27 mouse cellular contexts compared by ENCODE assay signal in the genomic region with DNA sequence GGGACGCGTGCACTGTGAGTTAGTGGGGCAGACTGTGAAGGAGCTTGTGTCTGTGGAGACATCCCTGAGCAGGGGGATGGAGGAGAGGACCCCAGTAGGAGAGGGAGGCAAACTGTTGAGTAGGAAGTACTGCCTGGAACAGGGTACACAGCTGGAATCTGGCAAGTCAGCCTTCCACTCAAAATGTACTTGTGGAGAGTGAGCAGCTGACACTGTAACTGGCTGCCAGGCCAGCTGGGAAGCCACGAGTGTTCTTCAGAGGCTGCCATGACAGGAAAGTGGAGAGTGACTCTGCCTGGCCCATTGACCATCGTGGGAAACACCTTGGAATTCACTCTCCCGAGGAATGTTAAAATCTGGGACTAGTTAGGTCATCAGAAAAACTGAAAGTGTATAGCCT. TPM values are rescaled to one million over a fixed set of nuclear protein-coding genes. Genes with fewer than 3 reads are reported as not detected.
DNase-seq lines count a peak whose midpoint lies in the region; ATAC-seq and TF ChIP-seq lines count a peak whose summit lies in the region.
"Had no signal": no experiment of that assay in that cellular context is flagged by ENCODE, and none has a peak within 500 bp of the region (broad histone marks: within the 10 kb centered on the region; RNA-seq: fewer than 3 reads in every experiment).

No protein-coding gene starts in this region.

- H3K9ac ChIP-seq in liver, postnatal 0 days (replicated peaks) = no peak overlapping the region
- no peak overlapping the region for H3K9ac ChIP-seq in lung, postnatal 0 days (replicated peaks; ENCODE audit: low read depth)
- H3K9ac ChIP-seq: embryonic facial prominence, embryonic 13.5 days; embryonic facial prominence, embryonic 15.5 days; forebrain, embryonic 12.5 days had no signal

- WGBS in liver, postnatal 0 days (ENCODE audit: insufficient replicate concordance) = 82% methylated on average over 5 of the region's 5 CpGs
- WGBS in lung, postnatal 0 days = 61% methylated on average over 5 of the region's 5 CpGs
- 68% methylated on average over 5 of the region's 5 CpGs for WGBS in lung, adult 2 months

- H3K36me3 ChIP-seq in liver, postnatal 0 days (replicated peaks; ENCODE audit: insufficient read depth, low read length) = peaks cover 12% of the 10 kb centered on the region; the same call in 1 of the 2 replicates
- 0 out of 2 replicates have a peak, but pooled peaks cover 4% of the 10 kb centered on the region for H3K36me3 ChIP-seq in lung, postnatal 0 days (ENCODE audit: insufficient read depth, low read length)

- TF ChIP-seq POLR2A in lung, adult 2 months (IDR thresholded peaks at IDR 0.05; ENCODE audit: borderline replicate concordance, extremely low read depth, low read depth, low read length) = no peak

- H3K4me3 ChIP-seq in liver, postnatal 0 days (ENCODE audit: low read depth, low read length) = no peak overlapping the region
- H3K4me3 ChIP-seq in lung, postnatal 0 days (ENCODE audit: low read depth, low read length) = no peak overlapping the region
- H3K4me3 ChIP-seq in lung, adult 2 months (replicated peaks; ENCODE audit: extremely low read depth, low read depth, low read length) = no peak overlapping the region
- H3K4me3 ChIP-seq in brown adipose tissue, adult 24 weeks (ENCODE audit: insufficient read depth, low read depth, low read length) = no peak overlapping the region
- no peak overlapping the region for H3K4me3 ChIP-seq in layer of hippocampus, adult 2 months
- H3K4me3 ChIP-seq: embryonic facial prominence, embryonic 13.5 days; embryonic facial prominence, embryonic 15.5 days; erythroblast, embryonic 14.5 days; forebrain, embryonic 10.5 days; forebrain, embryonic 12.5 days had no signal

- peaks cover 17% of the 10 kb centered on the region for H3K4me1 ChIP-seq in liver, postnatal 0 days (ENCODE audit: insufficient read depth)
- no peaks in the 10 kb centered on the region; the same call in 1 of the 2 replicates for H3K4me1 ChIP-seq in lung, postnatal 0 days (ENCODE audit: insufficient read depth, low read depth, low read length)
- peaks cover 8% of the 10 kb centered on the region for H3K4me1 ChIP-seq in lung, adult 2 months (ENCODE audit: control insufficient read depth, insufficient read depth, low read length)
- peaks cover 19% of the 10 kb centered on the region for H3K4me1 ChIP-seq in brown adipose tissue, adult 24 weeks (ENCODE audit: control insufficient read depth, insufficient read depth, insufficient read length, low read length)

- ATAC-seq in liver, postnatal 0 days = no peak
- peak; percentile 54 for ATAC-seq in lung, postnatal 0 days
- ATAC-seq: forebrain, embryonic 14.5 days; forebrain, embryonic 16.5 days had no signal

- no peak overlapping the region for H3K4me2 ChIP-seq in liver, postnatal 0 days (ENCODE audit: low read depth, low read length)
- no peak overlapping the region for H3K4me2 ChIP-seq in lung, postnatal 0 days (replicated peaks; ENCODE audit: low read depth, low read length)
- H3K4me2 ChIP-seq: embryonic facial prominence, embryonic 13.5 days; embryonic facial prominence, embryonic 15.5 days; forebrain, embryonic 12.5 days had no signal

- no peak for TF ChIP-seq CTCF in liver, postnatal 0 days (IDR thresholded peaks at IDR 0.05; ENCODE audit: low read depth)
- no peak for TF ChIP-seq CTCF in lung, postnatal 0 days (IDR thresholded peaks at IDR 0.05)
- TF ChIP-seq CTCF in lung, adult 2 months (IDR thresholded peaks at IDR 0.05; ENCODE audit: insufficient read depth, low read length) = no peak
- no peak for TF ChIP-seq CTCF in layer of hippocampus, adult 2 months (conservative IDR thresholded peaks at IDR 0.05)

- no peaks in the 10 kb centered on the region for H3K27me3 ChIP-seq in liver, postnatal 0 days (ENCODE audit: insufficient read depth, low read length)
- no peaks in the 10 kb centered on the region for H3K27me3 ChIP-seq in lung, postnatal 0 days (replicated peaks; ENCODE audit: insufficient read depth, low read length)
- H3K27me3 ChIP-seq: embryonic facial prominence, embryonic 13.5 days; embryonic facial prominence, embryonic 15.5 days; forebrain, embryonic 12.5 days had no signal

- TF ChIP-seq EP300 in liver, postnatal 0 days (IDR thresholded peaks at IDR 0.05; ENCODE audit: low read depth) = no peak
- no peak for TF ChIP-seq EP300 in lung, postnatal 0 days (IDR thresholded peaks at IDR 0.05)

- peak overlapping the region; percentile 87 for H3K27ac ChIP-seq in liver, postnatal 0 days (ENCODE audit: low read depth)
- no peak overlapping the region for H3K27ac ChIP-seq in lung, postnatal 0 days (ENCODE audit: low read length)
- H3K27ac ChIP-seq in brown adipose tissue, adult 24 weeks (replicated peaks; ENCODE audit: low read depth, low read length) = peak overlapping the region; percentile 47; the same call in 1 of the 2 replicates
- no peak overlapping the region for H3K27ac ChIP-seq in layer of hippocampus, adult 2 months
- H3K27ac ChIP-seq: embryonic facial prominence, embryonic 13.5 days; embryonic facial prominence, embryonic 15.5 days; forebrain, embryonic 10.5 days; forebrain, embryonic 12.5 days had no signal

- no peaks in the 10 kb centered on the region for H3K9me3 ChIP-seq in liver, postnatal 0 days (ENCODE audit: low read length)
- no peaks in the 10 kb centered on the region for H3K9me3 ChIP-seq in lung, postnatal 0 days (ENCODE audit: low read length)
- H3K9me3 ChIP-seq: embryonic facial prominence, embryonic 13.5 days; embryonic facial prominence, embryonic 15.5 days; forebrain, embryonic 10.5 days; forebrain, embryonic 12.5 days had no signal

- DNase-seq in liver, postnatal 0 days = no peak
- no peak for DNase-seq in liver
- peak; percentile 37 for DNase-seq in lung, postnatal 0 days (ENCODE audit: low spot score)
- DNase-seq in lung, adult 2 months = no peak
- peak; percentile 37 for DNase-seq in lung, postnatal 36 days
- DNase-seq in lung, postnatal 14 days = no peak
- no peak for DNase-seq in layer of hippocampus, adult 2 months (ENCODE audit: low spot score in 2 of 2)
- DNase-seq: adrenal gland, adult 2 months; adrenal gland, postnatal 10 days; adrenal gland, postnatal 25 days; cerebellum, adult 11 months; cerebellum, adult 18-20 months; cerebellum, adult 8-10 months; cerebellum, adult 9-11 months; cerebellum, postnatal 14 days; cerebellum, postnatal 36 days; embryo, embryonic 11 days had no signal

RNA-seq across cellular contexts. Expression of gene Fbxo21, which starts 5.4 kb away (rescaled TPM):
- 29.9 and 33.0 TPM in 2 replicates for polyA plus RNA-seq in liver, postnatal 0 days (2015; fragmentation: Nextera tagmentation; extraction: Ambion mirVana)
- 18.8 and 19.8 TPM in 2 replicates for polyA plus RNA-seq in lung, postnatal 0 days (2015; fragmentation: Nextera tagmentation; extraction: Ambion mirVana)
- polyA plus RNA-seq in lung, adult 2 months (2012; rRNA removed) = 31.9 and 33.9 TPM in 2 replicates
- polyA plus RNA-seq in brown adipose tissue, adult 24 weeks (2012; ENCODE audit: insufficient read depth, insufficient read length, missing spikeins) = 37.9 and 55.5 TPM in 2 replicates
- total RNA-seq in layer of hippocampus, adult 2 months (2021) = 100 to 1,000 TPM; 140 to 165 TPM

RNA-seq across cellular contexts. Expression of gene Tesc, which starts 45.6 kb away (rescaled TPM):
- 4.5 and 4.6 TPM in 2 replicates for polyA plus RNA-seq in liver, postnatal 0 days (2015; fragmentation: Nextera tagmentation; extraction: Ambion mirVana)
- polyA plus RNA-seq in lung, postnatal 0 days (2015; fragmentation: Nextera tagmentation; extraction: Ambion mirVana) = 1.5 and 1.6 TPM in 2 replicates
- 5.0 and 6.1 TPM in 2 replicates for polyA plus RNA-seq in lung, adult 2 months (2012; rRNA removed)
- 7.4 and 8.8 TPM in 2 replicates for polyA plus RNA-seq in brown adipose tissue, adult 24 weeks (2012; ENCODE audit: insufficient read depth, insufficient read length, missing spikeins)
- 10 to 100 TPM; 88.0 to 91.2 TPM for total RNA-seq in layer of hippocampus, adult 2 months (2021)
- total RNA-seq: common myeloid progenitor, adult 5-6 weeks; MEL had no signal

Comparison
In these comparisons a context has a peak if more than half of its experiments do, and no peak if none do; other contexts are left out.
1. DNase-seq: peak in lung, postnatal 0 days (single experiment) and lung, postnatal 36 days (single experiment); none in liver, postnatal 0 days (single experiment), liver (single experiment), lung, adult 2 months (single experiment), lung, postnatal 14 days (single experiment) and layer of hippocampus, adult 2 months (0 of 2).
2. H3K27ac ChIP-seq: peak in liver, postnatal 0 days (single experiment) and brown adipose tissue, adult 24 weeks (single experiment); none in lung, postnatal 0 days (single experiment) and layer of hippocampus, adult 2 months (single experiment).